Mouse (Mus musculus): ENCODE data around the gene 4930453N24Rik.

DNA sequence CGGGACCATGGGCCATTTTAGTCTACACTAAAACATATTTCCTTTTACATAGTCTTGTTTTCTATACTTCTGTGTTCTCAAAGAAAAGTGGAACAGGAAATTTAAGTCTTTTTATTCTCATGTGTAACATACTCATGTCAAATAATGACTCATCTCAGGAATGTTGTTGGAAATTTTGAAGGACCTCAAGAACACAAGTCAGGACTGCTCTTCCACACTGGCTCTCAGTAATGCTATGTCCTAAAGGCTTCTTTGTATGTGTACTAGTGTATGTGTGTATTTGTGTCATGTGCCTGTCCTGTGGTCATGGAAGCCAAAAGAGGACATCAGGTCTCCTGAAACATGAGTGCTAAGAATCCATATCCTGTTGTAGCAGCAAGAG lies 11.7 kb downstream of the 4930453N24Rik start:
- no peak for TF ChIP-seq CTCF (IDR thresholded peaks at IDR 0.05; ENCODE audit: extremely low read depth, insufficient read depth, low read length)
- no peak for TF ChIP-seq POLR2A (IDR thresholded peaks at IDR 0.05; ENCODE audit: extremely low read depth, insufficient read depth, low read length)
